Mouse (Mus musculus) heart, embryonic 14.5 days (tissue): ENCODE data around the gene Fkbp8. TPM values are rescaled to one million over a fixed set of nuclear protein-coding genes. Genes with fewer than 3 reads are reported as not detected.

Source experiments
- ATAC-seq: fragments of 200-750 bp; cut with Nextera tagmentation; 2 replicates; pipeline ENCODE4 v1.8.0; 2017; ENCODE audit warnings: low read depth, moderate TSS enrichment; ENCODE audit not compliant: insufficient number of reproducible peaks, insufficient read depth, low FRiP score
- H3K27ac ChIP-seq, 2 experiments: fragments of 200-500 bp in 1 of 2; fragments of 300-500 bp in 1 of 2; sonication (generic) in 1 of 2; replicated peaks in 1 of 2; 2 replicates each; pipeline ENCODE4 v1.5.1; 2012 to 2014; ENCODE audit warnings: low read depth in 2 of 2, low read length in 2 of 2, control low read depth in 1 of 2, mild to moderate bottlenecking in 1 of 2, mixed read lengths in 1 of 2; ENCODE audit not compliant: control insufficient read depth in 1 of 2, insufficient read depth in 1 of 2
- H3K27me3 ChIP-seq: fragments of 300-500 bp; sonication (generic); 2 replicates; pipeline ENCODE4 v1.6.1; 2014; ENCODE audit warnings: mild to moderate bottlenecking, low read length, control low read depth; ENCODE audit not compliant: control insufficient read depth, insufficient read depth
- H3K36me3 ChIP-seq: fragments of 300-500 bp; sonication (generic); 2 replicates; pipeline ENCODE4 v1.6.1; 2014; ENCODE audit warnings: mild to moderate bottlenecking, control low read depth, low read length, mixed read lengths; ENCODE audit not compliant: control insufficient read depth, insufficient read depth
- H3K4me1 ChIP-seq, 2 experiments: fragments of 200-500 bp in 1 of 2; fragments of 300-500 bp in 1 of 2; sonication (generic) in 1 of 2; 2 replicates each; pipeline ENCODE4 v1.6.1; 2012 to 2014; ENCODE audit warnings: low read length in 2 of 2, control low read depth in 1 of 2, mixed read lengths in 1 of 2; ENCODE audit not compliant: control insufficient read depth in 2 of 2, insufficient read depth in 2 of 2
- H3K4me2 ChIP-seq: fragments of 300-500 bp; sonication (generic); 2 replicates; pipeline ENCODE4 v1.6.1; 2014; ENCODE audit warnings: mild to moderate bottlenecking, low read length
- H3K4me3 ChIP-seq, 2 experiments: fragments of 200-500 bp in 1 of 2; fragments of 300-500 bp in 1 of 2; sonication (generic) in 1 of 2; 2 replicates each; pipeline ENCODE4 v1.5.1; 2012 to 2014; ENCODE audit warnings: low read length in 2 of 2, mild to moderate bottlenecking in 2 of 2, control low read depth in 1 of 2, low read depth in 1 of 2, moderate library complexity in 1 of 2; ENCODE audit not compliant: control insufficient read depth in 1 of 2, insufficient read depth in 1 of 2
- H3K9ac ChIP-seq: fragments of 300-500 bp; sonication (generic); 2 replicates; pipeline ENCODE4 v1.6.1; 2014; ENCODE audit warnings: mild to moderate bottlenecking, low read length
- H3K9me3 ChIP-seq: fragments of 300-500 bp; sonication (generic); 2 replicates; pipeline ENCODE4 v1.6.1; 2016; ENCODE audit warnings: low read length, control low read depth; ENCODE audit not compliant: control insufficient read depth
- WGBS: fragments of 180-500 bp; shearing (Covaris S2); extraction: QIAGEN DNeasy Blood & Tissue Kit; methylation state at CpG from one replicate; pipeline ENCODE4 v1.1.7; 2014; 5-methylcytosine and 5-hydroxymethylcytosine counted together
- polyA plus RNA-seq: library from polyadenylated mRNA; unstranded; fragments of >200 nt; fragmentation: Nextera tagmentation; extraction: Ambion mirVana; gene quantifications from 2 replicates; pipeline ENCODE4 v1.2.1, GENCODE M21; 2014

Fkbp8 gene
- polyA plus RNA-seq, 1 experiment from 2014 or later: 209 TPM

GRCm38 (mm10) chr8:70495001-70495770, 32.3 kb upstream of the Fkbp8 start:
- no peaks in the 10 kb centered on the region for H3K9me3 ChIP-seq
- no peak overlapping the region for H3K4me3 ChIP-seq
- H3K36me3 ChIP-seq: no peaks in the 10 kb centered on the region
- H3K4me2 ChIP-seq: no peak overlapping the region
- 8% methylated on average over 18 of the region's 21 CpGs for WGBS
- H3K27ac ChIP-seq: no peak overlapping the region
- ATAC-seq: no peak
- H3K4me1 ChIP-seq: peaks cover 4 to 20% of the 10 kb centered on the region in 2 experiments; a peak in 3 of 4 replicates
- peaks cover 100% of the 10 kb centered on the region for H3K27me3 ChIP-seq
- no peak overlapping the region; the same call in 1 of the 2 replicates for H3K9ac ChIP-seq

GRCm38 (mm10) chr8:70495771-70496062, 31.8 kb upstream of the Fkbp8 start:
- ATAC-seq: no peak
- Histone ChIP-seq H3K4me3 (no peak overlapping the region), H3K27ac (no peak overlapping the region), H3K36me3 (no peaks in the 10 kb centered on the region), H3K4me2 (no peak overlapping the region), H3K9me3 (no peaks in the 10 kb centered on the region), H3K27me3 (peaks cover 100% of the 10 kb centered on the region), H3K4me1 (peaks cover 4 to 21% of the 10 kb centered on the region in 2 experiments; a peak in 3 of 4 replicates), H3K9ac (no peak overlapping the region; the same call in 1 of the 2 replicates)
- 8% methylated on average over 12 of the region's 12 CpGs for WGBS

DNA sequence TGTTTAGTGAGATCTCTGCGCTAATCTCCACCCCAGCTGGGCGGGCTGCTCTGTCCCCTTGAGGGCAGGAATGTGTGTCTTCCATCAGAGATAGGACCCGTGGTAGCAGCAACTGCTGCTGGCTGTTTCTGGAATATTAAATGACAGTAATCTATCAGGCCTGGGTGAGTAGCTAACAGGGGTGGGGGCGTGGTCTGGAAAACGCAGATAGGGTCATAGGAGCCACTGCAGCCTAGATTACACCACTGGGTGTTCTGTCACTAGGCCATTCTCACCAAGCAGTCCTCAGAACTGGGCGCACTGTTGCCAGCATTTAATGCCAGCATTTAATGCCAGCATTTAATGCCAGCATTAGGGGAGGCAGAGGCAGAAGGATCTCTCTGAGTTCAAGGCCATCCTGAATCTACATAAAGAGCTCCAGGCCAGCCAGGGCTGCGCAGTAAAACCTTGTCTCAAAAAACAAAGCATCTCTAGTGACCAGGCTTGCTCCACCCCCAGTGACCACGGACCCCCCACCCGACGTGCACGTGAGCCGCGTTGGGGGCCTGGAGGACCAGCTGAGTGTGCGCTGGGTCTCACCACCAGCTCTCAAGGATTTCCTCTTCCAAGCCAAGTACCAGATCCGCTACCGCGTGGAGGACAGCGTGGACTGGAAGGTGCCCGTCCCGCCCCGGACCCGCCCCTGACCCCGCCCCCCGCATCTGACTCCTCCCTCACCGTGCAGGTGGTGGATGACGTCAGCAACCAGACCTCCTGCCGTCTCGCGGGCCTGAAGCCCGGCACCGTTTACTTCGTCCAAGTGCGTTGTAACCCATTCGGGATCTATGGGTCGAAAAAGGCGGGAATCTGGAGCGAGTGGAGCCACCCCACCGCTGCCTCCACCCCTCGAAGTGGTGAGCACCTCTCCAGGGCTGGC, 26.9 kb upstream of the Fkbp8 start:
- H3K4me1 ChIP-seq: peaks cover 14 to 32% of the 10 kb centered on the region in 2 experiments
- WGBS: 9% methylated on average over 39 of the region's 39 CpGs

DNA sequence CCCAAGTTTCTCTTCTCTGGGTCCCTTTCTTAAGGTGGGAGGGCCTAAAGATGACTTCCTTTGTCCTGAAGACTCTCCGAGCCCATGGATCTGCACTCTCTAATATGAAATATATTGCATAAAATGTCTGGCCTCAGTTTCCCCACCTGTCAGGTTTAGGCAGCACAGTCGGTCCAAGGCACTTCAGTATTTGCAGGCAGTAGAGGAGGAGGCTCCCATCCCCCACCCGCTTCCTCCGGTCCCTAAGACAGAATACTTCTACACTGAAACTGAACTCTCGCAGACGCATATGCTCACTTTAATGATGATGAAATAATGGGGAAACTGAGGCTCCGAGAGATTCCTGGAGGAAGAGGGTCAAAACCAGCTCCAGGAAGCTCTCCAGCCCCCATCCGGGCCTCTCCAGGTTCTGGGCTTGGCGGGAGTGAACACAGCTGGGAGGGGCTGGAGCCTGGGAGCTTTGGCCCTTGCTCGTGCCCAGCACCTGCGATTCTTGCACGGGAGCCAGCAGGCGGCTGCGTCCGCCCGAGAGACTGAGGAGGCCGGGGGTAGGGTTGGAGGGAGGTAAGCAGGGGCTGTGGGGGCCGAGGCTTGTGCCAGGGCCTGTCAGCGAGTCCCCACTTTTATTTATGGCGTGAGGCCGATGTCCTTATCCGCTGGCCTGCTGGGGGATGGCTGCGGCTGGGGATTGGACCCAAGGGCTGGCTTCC, 25.5 kb upstream of the Fkbp8 start:
- Histone ChIP-seq H3K27me3 (peaks cover 67% of the 10 kb centered on the region), H3K4me3 (peak overlapping the region in 1 of 2 experiments; percentile 16; a peak in 2 of 4 replicates), H3K9ac (peak overlapping the region; percentile 27; the same call in 1 of the 2 replicates), H3K4me2 (peak overlapping the region; percentile 50), H3K4me1 (peaks cover 18 to 37% of the 10 kb centered on the region in 2 experiments), H3K27ac (no peak overlapping the region), H3K36me3 (peaks cover 15% of the 10 kb centered on the region), H3K9me3 (no peaks in the 10 kb centered on the region)
- no peak for ATAC-seq
- 13% methylated on average over 20 of the region's 23 CpGs for WGBS

More for the DNA sequence above, 26.9 kb upstream of the Fkbp8 start:
- ATAC-seq: no peak
- Histone ChIP-seq H3K4me3 (no peak overlapping the region), H3K27ac (no peak overlapping the region), H3K27me3 (peaks cover 80% of the 10 kb centered on the region), H3K36me3 (peaks cover 14% of the 10 kb centered on the region), H3K4me2 (peak overlapping the region; percentile 31; the same call in 1 of the 2 replicates), H3K9ac (no peak overlapping the region), H3K9me3 (no peaks in the 10 kb centered on the region)

DNA sequence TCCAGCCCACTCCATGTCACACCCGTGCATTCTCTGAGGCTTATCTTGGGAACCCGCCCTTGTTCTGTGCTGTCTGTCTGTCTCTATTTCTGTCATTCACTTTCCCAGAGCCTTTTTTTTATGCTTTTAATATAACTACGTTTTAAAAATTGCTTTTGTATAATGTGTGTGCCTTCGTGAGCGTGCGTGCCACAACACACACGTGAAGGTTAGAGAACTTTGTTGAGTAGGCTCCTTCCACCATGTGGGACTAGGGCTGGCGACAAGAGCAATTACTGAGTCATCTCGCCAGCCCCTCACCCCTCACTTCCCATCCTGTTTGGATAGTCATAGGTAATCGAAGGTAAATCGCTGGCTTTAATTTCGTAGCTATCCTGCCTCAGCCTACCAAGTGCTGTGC, 25.0 kb upstream of the Fkbp8 start:
- peaks cover 61% of the 10 kb centered on the region for H3K27me3 ChIP-seq
- H3K27ac ChIP-seq: no peak overlapping the region
- H3K4me3 ChIP-seq: peak overlapping the region in 1 of 2 experiments; percentile 16; a peak in 1 of 4 replicates
- H3K9me3 ChIP-seq: no peaks in the 10 kb centered on the region
- H3K4me1 ChIP-seq: peaks cover 18 to 37% of the 10 kb centered on the region in 2 experiments
- no peak for ATAC-seq
- peak overlapping the region; percentile 27; the same call in 1 of the 2 replicates for H3K9ac ChIP-seq
- WGBS: 31% methylated on average over 12 of the region's 12 CpGs
- H3K4me2 ChIP-seq: peak overlapping the region; percentile 50
- H3K36me3 ChIP-seq: peaks cover 21% of the 10 kb centered on the region

GRCm38 (mm10) chr8:70503062-70503750, 24.3 kb upstream of the Fkbp8 start:
- Histone ChIP-seq H3K27ac (no peak overlapping the region), H3K9me3 (no peaks in the 10 kb centered on the region), H3K36me3 (peaks cover 27% of the 10 kb centered on the region), H3K4me2 (peak overlapping the region; percentile 22; the same call in 1 of the 2 replicates), H3K4me1 (peaks cover 18 to 37% of the 10 kb centered on the region in 2 experiments), H3K4me3 (peak overlapping the region in 1 of 2 experiments; percentile 16; a peak in 1 of 4 replicates), H3K9ac (0 out of 2 replicates have a peak overlapping the region, but pooled peaks have one; percentile 16), H3K27me3 (peaks cover 54% of the 10 kb centered on the region)
- 18% methylated on average over 46 of the region's 46 CpGs for WGBS
- ATAC-seq: no peak
